Mouse (Mus musculus) liver, postnatal 0 days (tissue): ENCODE data around the gene Fsip2.

Source experiments
- CTCF ChIP-seq: sonication (generic); IDR thresholded peaks from 2 replicates; pipeline ENCODE4 v1.5.1; 2016; ENCODE audit warnings: antibody characterized with exemption, low read depth
- EP300 ChIP-seq: IDR thresholded peaks from 2 replicates; pipeline ENCODE4 v1.6.1; 2016; ENCODE audit warnings: antibody characterized with exemption, low read depth, mild to moderate bottlenecking

DNA sequence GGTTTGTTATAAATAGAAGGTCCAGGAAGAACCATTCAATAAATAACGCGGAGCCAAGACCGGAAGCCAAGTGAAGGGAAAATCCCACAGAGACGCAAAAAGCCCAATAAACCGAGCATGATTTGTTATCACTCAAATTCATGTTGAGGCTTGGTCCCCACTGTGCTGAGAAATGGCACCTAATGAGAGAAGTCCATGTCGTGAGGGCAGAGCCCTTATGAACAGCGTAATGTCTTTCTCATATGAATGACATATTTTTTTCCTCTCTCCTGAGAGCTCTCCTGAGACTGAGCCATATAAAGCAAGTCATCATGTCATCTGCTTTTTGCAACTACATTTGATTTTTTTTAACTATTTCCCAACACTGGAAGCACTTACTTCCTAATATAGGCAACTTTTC, 82.4 kb downstream of the Fsip2 start:
- TF ChIP-seq EP300 (no peak), CTCF (no peak)
